Mouse (Mus musculus) spleen, adult 2 months (tissue): ENCODE data around the gene Lamtor3. TPM values are rescaled to one million over a fixed set of nuclear protein-coding genes. Genes with fewer than 3 reads are reported as not detected.

Experiments
- DNase-seq, 2 experiments: peaks; one replicate each; pipeline versions ENCODE4 v3.0.0 to v3.0.0-alpha.2; 2012 to 2021; ENCODE audit warnings: low spot score in 2 of 2, low read depth in 1 of 2
- H3K27ac ChIP-seq: fragments of 200-500 bp; 2 replicates; pipeline ENCODE4 v1.5.1; 2012; ENCODE audit warnings: low read length, inconsistent platforms; ENCODE audit not compliant: insufficient read depth
- H3K27me3 ChIP-seq: fragments of 200-500 bp; 2 replicates; pipeline ENCODE4 v1.6.1; 2012; ENCODE audit warnings: mild to moderate bottlenecking, moderate library complexity, low read length, inconsistent platforms; ENCODE audit not compliant: control insufficient read depth, insufficient read depth
- H3K36me3 ChIP-seq: fragments of 200-500 bp; 2 replicates; pipeline ENCODE4 v1.6.1; 2012; ENCODE audit warnings: mild to moderate bottlenecking, low read length, inconsistent platforms; ENCODE audit not compliant: control insufficient read depth, insufficient read depth
- H3K4me1 ChIP-seq: fragments of 200-500 bp; 2 replicates; pipeline ENCODE4 v1.6.1; 2011; ENCODE audit warnings: inconsistent platforms; ENCODE audit not compliant: control insufficient read depth, insufficient read depth, insufficient read length
- H3K4me3 ChIP-seq: fragments of 200-500 bp; 2 replicates; pipeline ENCODE4 v1.5.1; 2011; ENCODE audit warnings: mild to moderate bottlenecking, inconsistent platforms; ENCODE audit not compliant: insufficient read depth, insufficient read length; ENCODE audit errors: extremely low read depth
- CTCF ChIP-seq: fragments of 200-500 bp; IDR thresholded peaks from 2 replicates; pipeline ENCODE4 v1.5.1; 2011; ENCODE audit warnings: mild to moderate bottlenecking, inconsistent platforms; ENCODE audit not compliant: insufficient read depth, insufficient read length, insufficient replicate concordance; ENCODE audit errors: extremely low read depth
- POLR2A ChIP-seq: fragments of 200-500 bp; IDR thresholded peaks from 2 replicates; pipeline ENCODE4 v1.6.1; 2011; ENCODE audit warnings: low read depth, low read length, inconsistent platforms
- WGBS: fragments of 180-500 bp; shearing (Covaris S2); methylation state at CpG from one replicate; pipeline ENCODE4 v1.1.7; 2018; 5-methylcytosine and 5-hydroxymethylcytosine counted together
- polyA plus RNA-seq: library from polyadenylated mRNA; depleted of rRNA; stranded (reverse); fragments of >200 nt; gene quantifications from 2 replicates; pipeline ENCODE4 v1.2.3, GENCODE M21; 2012

Gene Lamtor3
- polyA plus RNA-seq, 1 experiment = 15.7 TPM

GRCm38 (mm10) chr3:137968820-137969486, 50.6 kb downstream of the Lamtor3 start:
- WGBS = 11% methylated on average over 9 of the region's 9 CpGs
- 0 out of 2 replicates have a peak overlapping the region, but pooled peaks have one; percentile 4 for H3K27ac ChIP-seq
- peaks cover 6% of the 10 kb centered on the region for H3K36me3 ChIP-seq
- peaks cover 17% of the 10 kb centered on the region for H3K4me1 ChIP-seq
- no peak for TF ChIP-seq POLR2A
- H3K27me3 ChIP-seq = no peaks in the 10 kb centered on the region
- H3K4me3 ChIP-seq = no peak overlapping the region
- DNase-seq = no peak

- H3K36me3 ChIP-seq = peaks cover 5% of the 10 kb centered on the region
- peak overlapping the region; percentile 10; the same call in 1 of the 2 replicates for H3K27ac ChIP-seq
- TF ChIP-seq CTCF (no peak), POLR2A (no peak)
- H3K27me3 ChIP-seq = no peaks in the 10 kb centered on the region
- no peak overlapping the region for H3K4me3 ChIP-seq
- H3K4me1 ChIP-seq = peaks cover 17% of the 10 kb centered on the region
- DNase-seq = no peak
- 61% methylated on average over 12 of the region's 12 CpGs for WGBS
Observed at GRCm38 (mm10) chr3:137969951-137970350, 51.6 kb downstream of the Lamtor3 start.

GRCm38 (mm10) chr3:137972224-137972623, 53.9 kb downstream of the Lamtor3 start:
- Histone ChIP-seq H3K4me3 (no peak overlapping the region), H3K27ac (peak overlapping the region; percentile 28; the same call in 1 of the 2 replicates), H3K4me1 (peaks cover 18% of the 10 kb centered on the region), H3K36me3 (peaks cover 14% of the 10 kb centered on the region), H3K27me3 (no peaks in the 10 kb centered on the region)
- 48% methylated on average over 5 of the region's 5 CpGs for WGBS
- no peak for DNase-seq
- TF ChIP-seq CTCF (no peak), POLR2A (no peak)

GRCm38 (mm10) chr3:137972989-137973388, 54.7 kb downstream of the Lamtor3 start:
- no peaks in the 10 kb centered on the region for H3K27me3 ChIP-seq
- WGBS = 83% methylated on average over 7 of the region's 7 CpGs
- no peak overlapping the region for H3K27ac ChIP-seq
- DNase-seq = no peak
- peaks cover 13% of the 10 kb centered on the region for H3K36me3 ChIP-seq
- peaks cover 16% of the 10 kb centered on the region for H3K4me1 ChIP-seq
- H3K4me3 ChIP-seq = no peak overlapping the region
- no peak for TF ChIP-seq POLR2A
- no peak for TF ChIP-seq CTCF

- Histone ChIP-seq H3K36me3 (peaks cover 13% of the 10 kb centered on the region), H3K4me1 (peaks cover 9% of the 10 kb centered on the region; the same call in 1 of the 2 replicates), H3K27me3 (no peaks in the 10 kb centered on the region), H3K27ac (no peak overlapping the region), H3K4me3 (no peak overlapping the region)
- 74% methylated on average over 8 of the region's 8 CpGs for whole genome bisulfite sequencing
- TF ChIP-seq POLR2A (no peak), CTCF (no peak)
- DNase-seq = no peak
Observed at GRCm38 (mm10) chr3:137974306-137974705, 56.0 kb downstream of the Lamtor3 start.

GRCm38 (mm10) chr3:137975435-137975834, 57.1 kb downstream of the Lamtor3 start:
- peaks cover 4% of the 10 kb centered on the region; the same call in 1 of the 2 replicates for H3K4me1 ChIP-seq
- H3K4me3 ChIP-seq = no peak overlapping the region
- H3K36me3 ChIP-seq = peaks cover 13% of the 10 kb centered on the region
- TF ChIP-seq CTCF = no peak
- no peak for TF ChIP-seq POLR2A
- DNase-seq = no peak
- 69% methylated on average over 7 of the region's 7 CpGs for WGBS
- no peaks in the 10 kb centered on the region for H3K27me3 ChIP-seq
- H3K27ac ChIP-seq = no peak overlapping the region

- no peak overlapping the region for H3K27ac ChIP-seq
Observed at GRCm38 (mm10) chr3:137975856-137976423, 57.6 kb downstream of the Lamtor3 start.

More at GRCm38 (mm10) chr3:137975856-137976423, 57.6 kb downstream of the Lamtor3 start:
- H3K4me3 ChIP-seq = no peak overlapping the region
- TF ChIP-seq CTCF (no peak), POLR2A (no peak)
- peaks cover 4% of the 10 kb centered on the region; the same call in 1 of the 2 replicates for H3K4me1 ChIP-seq
- H3K36me3 ChIP-seq = peaks cover 11% of the 10 kb centered on the region
- no peak for DNase-seq
- no peaks in the 10 kb centered on the region for H3K27me3 ChIP-seq
- WGBS = 76% methylated on average over 17 of the region's 17 CpGs
